Comparison of ENCODE assay signal across 16 mouse cellular contexts in the genomic region with DNA sequence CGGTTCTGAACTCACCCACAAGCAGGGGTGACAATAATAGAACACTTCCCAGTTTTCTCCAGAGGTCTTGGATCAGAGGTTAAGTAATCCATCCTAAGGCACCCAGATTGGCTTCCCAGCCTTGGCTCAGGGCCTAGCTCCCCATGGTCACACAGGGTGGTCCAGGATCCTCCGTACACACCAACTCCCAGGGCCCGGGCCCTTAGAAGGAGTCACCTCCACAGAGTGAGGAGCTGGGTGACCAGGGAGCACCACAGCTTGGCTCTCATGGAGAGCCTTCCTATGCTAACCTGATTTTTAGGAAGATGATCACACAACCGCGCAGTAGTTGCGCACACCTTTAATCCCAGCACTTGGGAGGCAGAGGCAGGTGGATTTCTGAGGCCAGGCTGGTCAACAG. TPM values are rescaled to one million over a fixed set of nuclear protein-coding genes. Genes with fewer than 3 reads are reported as not detected.
DNase-seq lines count a peak whose midpoint lies in the region; ATAC-seq lines count a peak whose summit lies in the region.
"Had no signal": no experiment of that assay in that cellular context is flagged by ENCODE, and none has a peak within 500 bp of the region (broad histone marks: within the 10 kb centered on the region; RNA-seq: fewer than 3 reads in every experiment).

No protein-coding gene starts in this region.

- no peaks in the 10 kb centered on the region for H3K36me3 ChIP-seq in heart, embryonic 15.5 days
- no peaks in the 10 kb centered on the region for H3K36me3 ChIP-seq in lung, embryonic 16.5 days (ENCODE audit: control insufficient read depth, insufficient read depth, low read length)
- no peaks in the 10 kb centered on the region for H3K36me3 ChIP-seq in embryonic facial prominence, embryonic 15.5 days
- H3K36me3 ChIP-seq in stomach, embryonic 16.5 days (ENCODE audit: control insufficient read depth, insufficient read depth, low read length): no peaks in the 10 kb centered on the region
- H3K36me3 ChIP-seq: neural tube, embryonic 15.5 days had no signal

- DNase-seq in heart, postnatal 25 days (ENCODE audit: low spot score): no peak
- DNase-seq in lung, postnatal 4 days: no peak
- DNase-seq in right cerebral cortex, postnatal 4 days: no peak
- no peak for DNase-seq in adrenal gland, postnatal 10 days
- DNase-seq: cerebellum, adult 11 months; gastrocnemius, postnatal 14 days; right cerebral cortex, postnatal 25 days; thymus, adult 18-20 months had no signal

- no peak for ATAC-seq in heart, embryonic 15.5 days (replicated peaks; ENCODE audit: insufficient number of reproducible peaks, insufficient read depth, low FRiP score, low read depth)
- ATAC-seq in lung, embryonic 16.5 days (ENCODE audit: low read depth): no peak
- no peak for ATAC-seq in embryonic facial prominence, embryonic 15.5 days (ENCODE audit: insufficient number of reproducible peaks, low FRiP score, low TSS enrichment, low read depth)
- no peak for ATAC-seq in stomach, embryonic 16.5 days (ENCODE audit: insufficient read depth, low FRiP score)
- ATAC-seq: CD4-positive, CD25-positive, alpha-beta regulatory T cell, adult 4 months; intestine, postnatal 0 days had no signal

- WGBS in heart, embryonic 15.5 days: 79% methylated on average over 6 of the region's 6 CpGs
- whole genome bisulfite sequencing in lung, embryonic 16.5 days: 71% methylated on average over 6 of the region's 6 CpGs
- 86% methylated on average over 6 of the region's 6 CpGs for WGBS in embryonic facial prominence, embryonic 15.5 days
- 75% methylated on average over 6 of the region's 6 CpGs for WGBS in stomach, embryonic 16.5 days

- no peaks in the 10 kb centered on the region for H3K27me3 ChIP-seq in heart, embryonic 15.5 days
- no peaks in the 10 kb centered on the region for H3K27me3 ChIP-seq in lung, embryonic 16.5 days (ENCODE audit: control insufficient read depth, insufficient read depth, low read depth, low read length)
- H3K27me3 ChIP-seq in embryonic facial prominence, embryonic 15.5 days: no peaks in the 10 kb centered on the region
- no peaks in the 10 kb centered on the region for H3K27me3 ChIP-seq in stomach, embryonic 16.5 days (ENCODE audit: control insufficient read depth, insufficient read depth, low read length)
- H3K27me3 ChIP-seq: neural tube, embryonic 15.5 days had no signal

- H3K27ac ChIP-seq in heart, embryonic 15.5 days: peak overlapping the region; percentile 62; the same call in 1 of the 2 replicates
- H3K27ac ChIP-seq in lung, embryonic 16.5 days (ENCODE audit: low read length): peak overlapping the region; percentile 84; the same call in 1 of the 2 replicates
- H3K27ac ChIP-seq in embryonic facial prominence, embryonic 15.5 days (replicated peaks): peak overlapping the region; percentile 72
- H3K27ac ChIP-seq in stomach, embryonic 16.5 days (ENCODE audit: low read length): peak overlapping the region; percentile 46; the same call in 1 of the 2 replicates
- H3K27ac ChIP-seq: neural tube, embryonic 15.5 days had no signal

- H3K9ac ChIP-seq in heart, embryonic 15.5 days: no peak overlapping the region
- no peak overlapping the region for H3K9ac ChIP-seq in lung, embryonic 16.5 days (ENCODE audit: low read length)
- no peak overlapping the region for H3K9ac ChIP-seq in embryonic facial prominence, embryonic 15.5 days
- H3K9ac ChIP-seq in stomach, embryonic 16.5 days (ENCODE audit: low read length): no peak overlapping the region
- H3K9ac ChIP-seq: neural tube, embryonic 15.5 days had no signal

- H3K4me2 ChIP-seq in heart, embryonic 15.5 days: no peak overlapping the region
- H3K4me2 ChIP-seq in lung, embryonic 16.5 days (ENCODE audit: low read depth, low read length): 0 out of 2 replicates have a peak overlapping the region, but pooled peaks have one; percentile 29
- H3K4me2 ChIP-seq in embryonic facial prominence, embryonic 15.5 days (replicated peaks): no peak overlapping the region
- H3K4me2 ChIP-seq in stomach, embryonic 16.5 days (ENCODE audit: low read depth, low read length): no peak overlapping the region
- H3K4me2 ChIP-seq: midbrain, embryonic 11.5 days; neural tube, embryonic 15.5 days had no signal

- H3K4me1 ChIP-seq in heart, embryonic 15.5 days (replicated peaks): peaks cover 20% of the 10 kb centered on the region
- peaks cover 18% of the 10 kb centered on the region for H3K4me1 ChIP-seq in lung, embryonic 16.5 days (replicated peaks; ENCODE audit: control insufficient read depth, insufficient read depth, low read length)
- H3K4me1 ChIP-seq in embryonic facial prominence, embryonic 15.5 days: peaks cover 7% of the 10 kb centered on the region; the same call in 1 of the 2 replicates
- peaks cover 9% of the 10 kb centered on the region for H3K4me1 ChIP-seq in stomach, embryonic 16.5 days (ENCODE audit: control insufficient read depth, insufficient read depth, low read length)
- H3K4me1 ChIP-seq: neural tube, embryonic 15.5 days had no signal

- no peaks in the 10 kb centered on the region for H3K9me3 ChIP-seq in heart, embryonic 15.5 days (replicated peaks)
- no peaks in the 10 kb centered on the region for H3K9me3 ChIP-seq in lung, embryonic 16.5 days (ENCODE audit: control insufficient read depth, low read length)
- no peaks in the 10 kb centered on the region for H3K9me3 ChIP-seq in embryonic facial prominence, embryonic 15.5 days (replicated peaks)
- H3K9me3 ChIP-seq in stomach, embryonic 16.5 days (replicated peaks; ENCODE audit: control insufficient read depth, low read length): no peaks in the 10 kb centered on the region
- H3K9me3 ChIP-seq: neural tube, embryonic 15.5 days had no signal

- intact Hi-C loops in heart, postnatal 25 days (cut with DNase I): no loop called here

- H3K4me3 ChIP-seq in heart, embryonic 15.5 days: no peak overlapping the region
- H3K4me3 ChIP-seq in lung, embryonic 16.5 days (ENCODE audit: low read length): no peak overlapping the region
- no peak overlapping the region for H3K4me3 ChIP-seq in embryonic facial prominence, embryonic 15.5 days (replicated peaks)
- no peak overlapping the region for H3K4me3 ChIP-seq in stomach, embryonic 16.5 days (replicated peaks; ENCODE audit: low read length)
- H3K4me3 ChIP-seq: neural tube, embryonic 15.5 days had no signal

RNA-seq across cellular contexts. Expression of a gene that starts 48.0 kb away (rescaled TPM):
- 40.1 and 47.7 TPM in 2 replicates for polyA plus RNA-seq in heart, embryonic 15.5 days (2015; fragmentation: Nextera tagmentation; extraction: Ambion mirVana)
- total RNA-seq in heart, postnatal 25 days (2021): 100 to 1,000 TPM; 181 to 216 TPM
- polyA plus RNA-seq in lung, embryonic 16.5 days (2015; fragmentation: Nextera tagmentation; extraction: Ambion mirVana): 38.3 and 47.4 TPM in 2 replicates
- polyA plus RNA-seq in embryonic facial prominence, embryonic 15.5 days (2015; fragmentation: Nextera tagmentation; extraction: Ambion mirVana): 36.4 and 37.8 TPM in 2 replicates
- polyA plus RNA-seq in stomach, embryonic 16.5 days (2015; fragmentation: Nextera tagmentation; extraction: Ambion mirVana): 51.8 and 53.4 TPM in 2 replicates
- total RNA-seq in adrenal gland, postnatal 10 days (2021): 100 to 1,000 TPM; 261 TPM
